Mouse (Mus musculus): Measurements from ENCODE around the gene Fbxl5. TPM values are rescaled to one million over a fixed set of nuclear protein-coding genes. Genes with fewer than 3 reads are reported as not detected.

The Fbxl5 gene
- polyA plus RNA-seq, 1 experiment from 2014 or later: 66.6 TPM

- Histone ChIP-seq H3K4me3 (ENCODE audit: low read length) (no peak overlapping the region), H3K4me2 (replicated peaks; ENCODE audit: low read depth, low read length) (no peak overlapping the region), H3K36me3 (ENCODE audit: insufficient read depth, low read length) (no peaks in the 10 kb centered on the region), H3K27ac (ENCODE audit: low read length) (no peak overlapping the region), H3K4me1 (ENCODE audit: insufficient read depth, low read length) (no peaks in the 10 kb centered on the region), H3K9me3 (ENCODE audit: low read length) (no peaks in the 10 kb centered on the region), H3K9ac (replicated peaks; ENCODE audit: low read length) (no peak overlapping the region), H3K27me3 (ENCODE audit: insufficient read depth, low read length) (no peaks in the 10 kb centered on the region)
- 77% methylated on average over 1 of the region's 1 CpGs for WGBS
- ATAC-seq (ENCODE audit: low FRiP score, low TSS enrichment): no peak
These were observed 5.7 kb downstream of the Fbxl5 start for GRCm38 (mm10) chr5:43815769-43816168.

GRCm38 (mm10) chr5:43814536-43814935, 6.9 kb downstream of the Fbxl5 start:
- H3K4me3 ChIP-seq (ENCODE audit: low read length): no peak overlapping the region
- no peaks in the 10 kb centered on the region for H3K9me3 ChIP-seq (ENCODE audit: low read length)
- no peaks in the 10 kb centered on the region for H3K27me3 ChIP-seq (ENCODE audit: insufficient read depth, low read length)
- no peak overlapping the region for H3K27ac ChIP-seq (ENCODE audit: low read length)
- no peak overlapping the region for H3K4me2 ChIP-seq (replicated peaks; ENCODE audit: low read depth, low read length)
- no peaks in the 10 kb centered on the region for H3K36me3 ChIP-seq (ENCODE audit: insufficient read depth, low read length)
- ATAC-seq (ENCODE audit: low FRiP score, low TSS enrichment): no peak
- no peaks in the 10 kb centered on the region for H3K4me1 ChIP-seq (ENCODE audit: insufficient read depth, low read length)
- 92% methylated on average over 2 of the region's 2 CpGs for WGBS
- H3K9ac ChIP-seq (replicated peaks; ENCODE audit: low read length): no peak overlapping the region

DNA sequence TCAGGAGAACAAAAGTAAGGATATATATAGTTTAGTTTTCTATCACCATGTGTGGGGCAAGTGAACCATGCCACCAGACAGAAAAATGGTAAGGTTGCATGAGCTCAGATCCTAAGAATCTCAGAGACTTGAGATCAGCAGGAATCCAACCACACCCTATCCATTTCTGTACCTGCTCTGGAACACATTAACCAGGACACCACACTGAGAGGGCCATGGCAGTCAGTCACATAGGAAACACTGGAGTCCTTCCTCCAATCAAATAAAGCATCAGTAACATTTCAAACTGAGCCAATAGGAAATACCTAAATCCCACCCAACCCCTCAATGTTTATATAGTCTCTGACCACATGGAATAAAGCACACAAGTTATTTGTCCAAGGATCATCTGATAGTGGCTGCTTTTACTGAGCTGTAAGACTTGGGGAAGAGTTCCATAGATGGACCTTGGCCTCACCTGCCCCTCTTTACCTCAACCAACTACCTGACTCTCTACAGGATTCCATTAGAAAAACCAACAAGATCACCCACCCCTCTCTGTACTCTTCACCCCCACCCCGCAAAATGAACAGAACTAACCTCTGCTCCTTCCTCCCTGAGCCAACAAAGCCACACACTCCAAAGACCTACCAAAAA, 10.9 kb downstream of the Fbxl5 start:
- H3K4me3 ChIP-seq (ENCODE audit: low read length): no peak overlapping the region
- WGBS: 89% methylated on average over 1 of the region's 1 CpGs
- no peaks in the 10 kb centered on the region for H3K9me3 ChIP-seq (ENCODE audit: low read length)
- no peaks in the 10 kb centered on the region for H3K36me3 ChIP-seq (ENCODE audit: insufficient read depth, low read length)
- no peak overlapping the region for H3K4me2 ChIP-seq (replicated peaks; ENCODE audit: low read depth, low read length)
- ATAC-seq (ENCODE audit: low FRiP score, low TSS enrichment): no peak
- peaks cover 4% of the 10 kb centered on the region; the same call in 1 of the 2 replicates for H3K4me1 ChIP-seq (ENCODE audit: insufficient read depth, low read length)
- no peak overlapping the region for H3K27ac ChIP-seq (ENCODE audit: low read length)
- no peaks in the 10 kb centered on the region for H3K27me3 ChIP-seq (ENCODE audit: insufficient read depth, low read length)
- no peak overlapping the region for H3K9ac ChIP-seq (replicated peaks; ENCODE audit: low read length)

GRCm38 (mm10) chr5:43807744-43808696, 13.4 kb downstream of the Fbxl5 start:
- H3K4me2 ChIP-seq (replicated peaks; ENCODE audit: low read depth, low read length): peak overlapping the region; percentile 85
- ATAC-seq (ENCODE audit: low FRiP score, low TSS enrichment): peak; percentile 97
- 4% methylated on average over 48 of the region's 48 CpGs for WGBS

GRCm38 (mm10) chr5:43806914-43807313, 14.5 kb downstream of the Fbxl5 start:
- Histone ChIP-seq H3K9me3 (ENCODE audit: low read length) (no peaks in the 10 kb centered on the region), H3K9ac (replicated peaks; ENCODE audit: low read length) (no peak overlapping the region), H3K4me3 (ENCODE audit: low read length) (no peak overlapping the region), H3K36me3 (ENCODE audit: insufficient read depth, low read length) (no peaks in the 10 kb centered on the region), H3K27ac (ENCODE audit: low read length) (no peak overlapping the region), H3K27me3 (ENCODE audit: insufficient read depth, low read length) (no peaks in the 10 kb centered on the region), H3K4me1 (ENCODE audit: insufficient read depth, low read length) (peaks cover 4% of the 10 kb centered on the region; the same call in 1 of the 2 replicates), H3K4me2 (replicated peaks; ENCODE audit: low read depth, low read length) (no peak overlapping the region)
- no peak for ATAC-seq (ENCODE audit: low FRiP score, low TSS enrichment)
- WGBS: 82% methylated on average over 4 of the region's 4 CpGs

More at GRCm38 (mm10) chr5:43807744-43808696, 13.4 kb downstream of the Fbxl5 start:
- no peaks in the 10 kb centered on the region for H3K27me3 ChIP-seq (ENCODE audit: insufficient read depth, low read length)
- peak overlapping the region; percentile 79 for H3K9ac ChIP-seq (replicated peaks; ENCODE audit: low read length)
- H3K9me3 ChIP-seq (ENCODE audit: low read length): no peaks in the 10 kb centered on the region
- H3K36me3 ChIP-seq (ENCODE audit: insufficient read depth, low read length): no peaks in the 10 kb centered on the region
- peak overlapping the region; percentile 68; the same call in 1 of the 2 replicates for H3K27ac ChIP-seq (ENCODE audit: low read length)
- H3K4me3 ChIP-seq (ENCODE audit: low read length): peak overlapping the region; percentile 49
- H3K4me1 ChIP-seq (ENCODE audit: insufficient read depth, low read length): peaks cover 4% of the 10 kb centered on the region; the same call in 1 of the 2 replicates

DNA sequence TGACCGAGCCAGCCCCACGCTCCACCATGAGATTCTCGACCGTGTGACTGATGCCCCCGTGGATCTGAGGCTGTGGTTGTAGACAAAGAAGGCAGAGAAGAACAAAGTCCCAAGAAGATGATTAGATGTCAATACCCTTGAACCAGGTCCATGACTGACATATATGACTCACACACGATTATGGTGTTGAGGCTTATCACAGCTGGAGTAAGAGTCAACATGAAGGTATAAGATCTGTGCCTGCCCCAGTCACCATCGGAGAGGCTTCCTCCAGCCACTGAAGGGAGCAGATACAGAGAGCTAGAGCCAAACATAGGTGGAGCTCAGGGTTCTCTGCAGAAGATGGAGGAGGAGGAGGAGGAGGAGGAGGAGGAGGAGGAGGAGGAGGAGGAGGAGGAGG, 15.1 kb downstream of the Fbxl5 start:
- Histone ChIP-seq H3K4me1 (ENCODE audit: insufficient read depth, low read length) (peaks cover 4% of the 10 kb centered on the region; the same call in 1 of the 2 replicates), H3K36me3 (ENCODE audit: insufficient read depth, low read length) (no peaks in the 10 kb centered on the region), H3K9ac (replicated peaks; ENCODE audit: low read length) (no peak overlapping the region), H3K27ac (ENCODE audit: low read length) (no peak overlapping the region), H3K9me3 (ENCODE audit: low read length) (no peaks in the 10 kb centered on the region), H3K4me3 (ENCODE audit: low read length) (no peak overlapping the region), H3K4me2 (replicated peaks; ENCODE audit: low read depth, low read length) (no peak overlapping the region), H3K27me3 (ENCODE audit: insufficient read depth, low read length) (no peaks in the 10 kb centered on the region)
- WGBS: 92% methylated on average over 7 of the region's 7 CpGs
- ATAC-seq (ENCODE audit: low FRiP score, low TSS enrichment): no peak

- Histone ChIP-seq H3K9ac (replicated peaks; ENCODE audit: low read length) (no peak overlapping the region), H3K4me1 (ENCODE audit: insufficient read depth, low read length) (peaks cover 4% of the 10 kb centered on the region; the same call in 1 of the 2 replicates), H3K27me3 (ENCODE audit: insufficient read depth, low read length) (no peaks in the 10 kb centered on the region), H3K27ac (ENCODE audit: low read length) (no peak overlapping the region), H3K36me3 (ENCODE audit: insufficient read depth, low read length) (no peaks in the 10 kb centered on the region), H3K9me3 (ENCODE audit: low read length) (no peaks in the 10 kb centered on the region), H3K4me2 (replicated peaks; ENCODE audit: low read depth, low read length) (no peak overlapping the region), H3K4me3 (ENCODE audit: low read length) (no peak overlapping the region)
- ATAC-seq (ENCODE audit: low FRiP score, low TSS enrichment): no peak
- WGBS: 79% methylated on average over 2 of the region's 2 CpGs
These were observed 16.0 kb downstream of the Fbxl5 start for GRCm38 (mm10) chr5:43805401-43805800.

DNA sequence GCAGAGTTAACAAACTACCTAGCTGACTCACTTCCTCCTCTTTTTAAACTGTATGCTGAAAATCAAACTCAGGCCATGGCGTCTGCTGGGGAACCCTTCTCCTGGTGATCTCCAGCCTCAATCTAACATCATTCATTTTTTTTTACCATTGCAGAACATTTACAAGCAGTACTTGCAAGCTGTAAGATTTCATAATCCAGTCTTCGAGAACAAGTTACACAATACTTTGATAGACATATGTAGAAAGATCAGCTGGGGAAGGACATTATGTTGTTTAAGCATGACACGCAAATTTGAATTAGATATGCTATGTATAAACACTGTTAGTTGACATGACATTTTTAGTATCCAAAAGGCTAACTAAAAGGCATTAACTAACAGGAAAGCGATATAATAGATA, 19.6 kb downstream of the Fbxl5 start:
- Histone ChIP-seq H3K9me3 (ENCODE audit: low read length) (no peaks in the 10 kb centered on the region), H3K4me1 (ENCODE audit: insufficient read depth, low read length) (no peaks in the 10 kb centered on the region), H3K4me3 (ENCODE audit: low read length) (no peak overlapping the region), H3K9ac (replicated peaks; ENCODE audit: low read length) (no peak overlapping the region), H3K27ac (ENCODE audit: low read length) (no peak overlapping the region), H3K36me3 (ENCODE audit: insufficient read depth, low read length) (no peaks in the 10 kb centered on the region), H3K4me2 (replicated peaks; ENCODE audit: low read depth, low read length) (no peak overlapping the region), H3K27me3 (ENCODE audit: insufficient read depth, low read length) (no peaks in the 10 kb centered on the region)
- no peak for ATAC-seq (ENCODE audit: low FRiP score, low TSS enrichment)
- WGBS: 84% methylated on average over 4 of the region's 4 CpGs

DNA sequence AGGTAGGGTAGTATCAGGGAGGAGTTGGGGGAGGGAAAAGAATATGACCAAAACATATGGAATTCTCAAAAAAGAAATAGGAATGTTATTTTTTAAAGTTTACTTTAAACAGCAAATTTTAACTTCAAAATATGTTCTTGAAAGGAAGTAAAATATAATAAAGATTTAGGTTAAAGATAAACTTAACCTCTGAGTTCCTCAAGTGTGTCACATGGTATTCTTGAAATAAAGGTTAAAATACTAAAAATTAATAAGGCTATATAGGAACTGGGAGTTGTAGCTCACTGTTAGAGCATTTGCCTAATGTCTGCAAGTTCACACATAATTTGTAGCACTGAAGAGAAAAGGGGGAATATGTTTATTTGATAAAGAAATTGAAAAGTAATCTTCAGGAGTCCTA, 20.2 kb downstream of the Fbxl5 start:
- H3K27ac ChIP-seq (ENCODE audit: low read length): no peak overlapping the region
- H3K4me1 ChIP-seq (ENCODE audit: insufficient read depth, low read length): no peaks in the 10 kb centered on the region
- no peak for ATAC-seq (ENCODE audit: low FRiP score, low TSS enrichment)
- H3K4me3 ChIP-seq (ENCODE audit: low read length): no peak overlapping the region
- no peak overlapping the region for H3K4me2 ChIP-seq (replicated peaks; ENCODE audit: low read depth, low read length)
- no peaks in the 10 kb centered on the region for H3K36me3 ChIP-seq (ENCODE audit: insufficient read depth, low read length)
- H3K9me3 ChIP-seq (ENCODE audit: low read length): no peaks in the 10 kb centered on the region
- H3K9ac ChIP-seq (replicated peaks; ENCODE audit: low read length): no peak overlapping the region
- no peaks in the 10 kb centered on the region for H3K27me3 ChIP-seq (ENCODE audit: insufficient read depth, low read length)

- no peaks in the 10 kb centered on the region for H3K36me3 ChIP-seq (ENCODE audit: insufficient read depth, low read length)
- no peak overlapping the region for H3K27ac ChIP-seq (ENCODE audit: low read length)
- H3K4me1 ChIP-seq (ENCODE audit: insufficient read depth, low read length): no peaks in the 10 kb centered on the region
- no peak for ATAC-seq (ENCODE audit: low FRiP score, low TSS enrichment)
- H3K27me3 ChIP-seq (ENCODE audit: insufficient read depth, low read length): no peaks in the 10 kb centered on the region
- H3K4me3 ChIP-seq (ENCODE audit: low read length): no peak overlapping the region
- H3K9me3 ChIP-seq (ENCODE audit: low read length): no peaks in the 10 kb centered on the region
- no peak overlapping the region for H3K9ac ChIP-seq (replicated peaks; ENCODE audit: low read length)
- WGBS: 76% methylated on average over 1 of the region's 1 CpGs
- no peak overlapping the region for H3K4me2 ChIP-seq (replicated peaks; ENCODE audit: low read depth, low read length)
These were observed 20.7 kb downstream of the Fbxl5 start for GRCm38 (mm10) chr5:43800700-43801099.

Measured in kidney, embryonic 16.5 days (tissue).